Mouse (Mus musculus) G1E (cell line): Measurements from ENCODE around the gene Cdc73. TPM values are rescaled to one million over a fixed set of nuclear protein-coding genes. Genes with fewer than 3 reads are reported as not detected.
"Not testable (repeated sequence)": the region's sequence is repeated elsewhere in the genome, so short reads cannot be mapped to it uniquely, and the experiment has no call there.

Source experiments
- ATAC-seq: 2 replicates; pipeline ENCODE4 v1.8.0; 2016; ENCODE audit warnings: mild to moderate bottlenecking; ENCODE audit not compliant: insufficient number of reproducible peaks, poor library complexity, low FRiP score, severe bottlenecking; ENCODE audit errors: extremely low read depth
- DNase-seq: peaks from one replicate; pipeline ENCODE4 v3.0.0; 2012; ENCODE audit warnings: low spot score
- H3K27me3 ChIP-seq: 2 replicates; pipeline ENCODE4 v1.6.1; 2012; ENCODE audit warnings: mild to moderate bottlenecking, low read length, inconsistent platforms; ENCODE audit not compliant: insufficient read depth
- H3K36me3 ChIP-seq: replicated peaks from 2 replicates; pipeline ENCODE3; 2012; ENCODE audit warnings: mild to moderate bottlenecking, inconsistent platforms
- H3K4me1 ChIP-seq: 2 replicates; pipeline ENCODE4 v1.6.1; 2012; ENCODE audit warnings: low read depth, low read length, inconsistent platforms, mixed read lengths; ENCODE audit not compliant: insufficient read depth
- H3K4me3 ChIP-seq: 2 replicates; pipeline ENCODE4 v1.5.1; 2012; ENCODE audit warnings: low read depth, mild to moderate bottlenecking, inconsistent platforms, low read length, moderate library complexity, mixed read lengths
- H3K9me3 ChIP-seq: replicated peaks from 2 replicates; pipeline ENCODE4 v1.6.1; 2012; ENCODE audit warnings: inconsistent platforms
- CTCF ChIP-seq: IDR thresholded peaks from 2 replicates; pipeline ENCODE4 v1.5.1; 2012; ENCODE audit warnings: low read depth, low read length, inconsistent platforms, mixed read lengths
- GATA1 ChIP-seq: IDR thresholded peaks from 2 replicates; pipeline ENCODE4 v1.6.1; 2012; ENCODE audit warnings: borderline replicate concordance, low read length, inconsistent platforms, mixed read lengths
- GATA2 ChIP-seq: IDR thresholded peaks from 2 replicates; pipeline ENCODE4 v1.6.1; 2012; ENCODE audit warnings: low read depth, low read length, inconsistent platforms, borderline replicate concordance
- POLR2AphosphoS5 ChIP-seq: IDR thresholded peaks from 2 replicates; pipeline ENCODE4 v1.6.1; 2012; ENCODE audit warnings: low read depth, low read length, inconsistent platforms; ENCODE audit not compliant: insufficient replicate concordance
- TAL1 ChIP-seq: conservative IDR thresholded peaks from 2 replicates; pipeline ENCODE4 v1.6.1; 2012; ENCODE audit warnings: low read depth, low read length, inconsistent platforms, mixed read lengths
- polyA plus RNA-seq: library from polyadenylated mRNA; stranded (reverse); fragments of >175 nt; gene quantifications from 2 replicates; pipeline ENCODE4 v1.2.3, GENCODE M21; 2012
- total RNA-seq, 2 experiments: library from RNA; stranded (forward) in 1 of 2; stranded (reverse) in 1 of 2; fragments of 200-1000 nt in 1 of 2; fragments of >200 nt in 1 of 2; fragmentation: Nextera tagmentation in 1 of 2; gene quantifications; 2 replicates each; pipeline ENCODE4 v1.2.3; 2014 to 2017

The Cdc73 gene
- total and polyA plus RNA-seq, 3 experiments, result 13.0 to 288 (median 29.0) TPM

DNA sequence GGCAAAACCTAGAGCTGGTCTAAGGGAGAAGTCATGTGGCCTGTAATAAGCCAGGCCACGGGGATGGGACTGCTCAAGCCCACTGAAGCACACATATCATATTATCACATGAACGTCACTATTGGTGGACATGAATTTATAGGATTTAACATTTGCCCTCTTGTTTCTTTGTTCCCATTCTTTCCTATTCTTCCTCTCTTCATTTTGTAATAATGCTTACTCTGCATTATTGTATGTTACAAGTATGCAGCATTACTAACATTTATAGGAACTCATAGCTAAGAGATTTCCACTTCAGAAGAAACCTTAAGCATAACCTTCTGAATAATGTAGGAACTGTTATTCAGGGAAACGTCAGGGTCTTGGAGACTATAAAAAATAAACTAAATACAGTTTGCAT lies 17.8 kb downstream of the Cdc73 start:
- DNase-seq (no peak), ATAC-seq (no peak)
- H3K36me3 ChIP-seq, result peaks cover 77% of the 10 kb centered on the region

DNA sequence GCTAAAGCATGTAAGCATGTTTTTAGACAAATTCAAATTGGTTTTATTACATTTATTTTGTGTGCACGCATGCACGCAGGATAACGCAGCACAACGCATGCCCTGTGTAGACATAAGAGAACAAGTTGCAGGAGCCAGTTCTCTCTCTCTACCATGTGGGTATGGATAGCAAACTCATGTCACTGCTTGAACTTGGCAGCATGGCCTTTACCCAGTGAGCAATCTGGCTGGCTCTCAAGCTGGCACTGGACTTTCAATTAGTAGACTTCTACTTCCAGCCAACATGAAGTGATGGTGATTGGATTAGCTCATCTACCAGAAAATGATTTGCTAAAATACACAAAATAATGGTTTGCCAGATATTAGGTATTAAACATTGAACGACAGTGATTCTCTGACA lies 21.6 kb downstream of the Cdc73 start:
- Histone ChIP-seq H3K36me3 (peaks cover 75% of the 10 kb centered on the region), H3K9me3 (no peaks in the 10 kb centered on the region), H3K4me3 (no peak overlapping the region), H3K27me3 (no peaks in the 10 kb centered on the region), H3K4me1 (peaks cover 2% of the 10 kb centered on the region; the same call in 1 of the 2 replicates)
- TF ChIP-seq GATA1 (no peak), GATA2 (no peak), TAL1 (no peak), CTCF (no peak), POLR2AphosphoS5 (no peak)
- ATAC-seq, result no peak
- no peak for DNase-seq

More for the DNA sequence above, 17.8 kb downstream of the Cdc73 start:
- no peak for TF ChIP-seq CTCF
- TF ChIP-seq GATA2, result no peak
- TF ChIP-seq POLR2AphosphoS5, result no peak
- TF ChIP-seq TAL1, result no peak
- TF ChIP-seq GATA1, result no peak
- Histone ChIP-seq H3K4me3 (no peak overlapping the region), H3K9me3 (no peaks in the 10 kb centered on the region), H3K27me3 (no peaks in the 10 kb centered on the region), H3K4me1 (peaks cover 2% of the 10 kb centered on the region; the same call in 1 of the 2 replicates)

DNA sequence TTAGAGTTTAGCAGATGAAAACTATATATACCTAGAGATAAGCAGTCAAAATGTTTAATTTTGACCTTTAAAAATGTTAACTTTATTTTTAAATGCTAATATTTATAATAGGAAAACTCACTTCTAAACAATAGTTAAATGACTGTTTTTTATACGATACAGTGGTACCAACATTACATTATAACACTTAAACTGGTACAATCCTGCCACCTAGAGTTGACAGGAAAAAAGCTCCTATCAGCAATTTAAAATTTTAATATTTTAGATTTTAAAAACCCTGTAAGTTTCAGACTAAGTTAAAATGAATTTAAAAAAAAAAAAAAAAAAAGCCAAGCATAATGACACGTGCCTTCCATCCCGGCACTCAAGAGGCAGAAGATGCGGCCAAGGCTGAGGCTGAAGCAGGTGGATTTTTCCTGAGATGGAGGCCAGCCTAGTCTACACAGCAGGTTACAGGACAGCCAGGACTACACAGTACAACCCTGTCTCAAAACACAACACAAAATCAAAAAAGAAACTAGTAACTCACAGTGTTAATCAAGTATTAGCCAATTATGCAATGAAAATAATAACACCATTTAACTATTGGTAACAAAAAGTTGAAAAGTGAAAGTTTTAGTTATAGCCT lies 26.8 kb downstream of the Cdc73 start:
- no peak for DNase-seq
- no peak for ATAC-seq
- H3K4me3 ChIP-seq, result no peak overlapping the region
- H3K27me3 ChIP-seq, result no peaks in the 10 kb centered on the region
- TF ChIP-seq GATA1 (no peak), POLR2AphosphoS5 (no peak), TAL1 (no peak), CTCF (no peak)
- peaks cover 10% of the 10 kb centered on the region for H3K4me1 ChIP-seq
- H3K36me3 ChIP-seq, result peaks cover 79% of the 10 kb centered on the region
- no peaks in the 10 kb centered on the region for H3K9me3 ChIP-seq

DNA sequence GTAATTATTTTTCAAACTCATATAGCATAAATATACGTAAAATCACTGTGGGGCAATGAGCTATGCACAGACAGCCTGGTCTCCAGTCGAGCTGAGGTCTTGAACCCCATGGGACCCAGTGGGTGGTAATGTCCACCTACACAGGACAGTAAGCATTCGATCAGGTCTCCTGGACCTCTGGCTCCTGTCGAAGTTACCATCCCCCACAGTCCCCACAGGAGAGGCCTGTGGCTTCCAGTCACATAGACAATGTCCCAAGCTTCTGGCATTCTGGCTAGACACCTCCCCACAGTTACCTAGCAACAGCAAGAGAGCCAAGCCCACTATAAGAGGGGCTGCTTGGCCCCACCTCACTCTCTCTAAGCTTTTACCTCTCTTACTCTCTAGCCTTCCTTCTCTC lies 37.9 kb downstream of the Cdc73 start:
- H3K36me3 ChIP-seq, result peaks cover 77% of the 10 kb centered on the region
- not testable (repeated sequence) for H3K4me3 ChIP-seq, DNase-seq, H3K27me3 ChIP-seq, H3K9me3 ChIP-seq, ATAC-seq
- peaks cover 19% of the 10 kb centered on the region for H3K4me1 ChIP-seq

DNA sequence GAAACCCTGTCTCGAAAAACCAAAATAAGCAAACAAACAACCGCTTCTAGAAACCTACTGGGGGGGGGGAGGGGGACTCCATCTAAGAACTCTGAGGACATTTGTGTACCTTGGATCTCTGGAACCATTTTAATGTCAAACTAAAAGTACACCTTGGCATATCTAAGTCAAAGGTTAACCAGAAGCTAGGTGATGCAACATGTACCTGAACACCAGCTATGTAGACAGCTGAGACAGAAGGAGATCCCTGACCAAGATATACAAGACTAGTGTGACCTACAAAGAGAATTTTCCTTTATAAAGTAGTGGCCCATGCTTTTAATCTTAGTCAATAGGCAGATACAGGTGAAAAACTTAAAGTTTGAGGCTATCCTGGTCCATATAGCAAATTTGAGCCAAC lies 39.5 kb downstream of the Cdc73 start:
- H3K36me3 ChIP-seq, result peaks cover 66% of the 10 kb centered on the region
- ATAC-seq (no peak), DNase-seq (no peak)
- TF ChIP-seq GATA1 (no peak), TAL1 (no peak), POLR2AphosphoS5 (no peak), GATA2 (no peak), CTCF (no peak)
- H3K9me3 ChIP-seq, result no peaks in the 10 kb centered on the region; the same call in 1 of the 2 replicates
- no peaks in the 10 kb centered on the region for H3K27me3 ChIP-seq
- peaks cover 18% of the 10 kb centered on the region for H3K4me1 ChIP-seq
- no peak overlapping the region for H3K4me3 ChIP-seq

DNA sequence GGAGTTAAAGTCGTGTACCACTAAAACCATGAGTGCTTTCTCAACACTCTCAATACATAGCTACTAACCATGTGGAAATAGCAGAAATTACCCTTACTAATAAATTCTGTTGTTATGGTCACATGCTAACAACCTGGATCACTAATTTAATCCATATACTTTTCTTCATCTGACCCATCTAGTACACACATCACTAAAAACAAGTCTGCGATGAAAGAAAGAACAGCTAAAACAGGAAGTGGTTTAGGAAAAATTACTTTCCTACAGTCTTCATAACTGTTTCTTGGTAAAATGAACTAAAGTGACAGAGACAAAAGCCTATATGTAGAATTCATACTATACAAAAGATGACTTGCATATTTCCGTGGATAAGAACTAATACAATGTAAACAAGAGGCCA lies 49.0 kb downstream of the Cdc73 start:
- ATAC-seq (peak; percentile 43), DNase-seq (no peak)
- H3K9me3 ChIP-seq, result no peaks in the 10 kb centered on the region
- peaks cover 44% of the 10 kb centered on the region for H3K36me3 ChIP-seq
- H3K27me3 ChIP-seq, result no peaks in the 10 kb centered on the region
- H3K4me1 ChIP-seq, result peaks cover 16% of the 10 kb centered on the region
- no peak for TF ChIP-seq GATA1
- TF ChIP-seq POLR2AphosphoS5, result no peak
- TF ChIP-seq TAL1, result no peak
- no peak for TF ChIP-seq CTCF
- TF ChIP-seq GATA2, result no peak
- H3K4me3 ChIP-seq, result no peak overlapping the region

DNA sequence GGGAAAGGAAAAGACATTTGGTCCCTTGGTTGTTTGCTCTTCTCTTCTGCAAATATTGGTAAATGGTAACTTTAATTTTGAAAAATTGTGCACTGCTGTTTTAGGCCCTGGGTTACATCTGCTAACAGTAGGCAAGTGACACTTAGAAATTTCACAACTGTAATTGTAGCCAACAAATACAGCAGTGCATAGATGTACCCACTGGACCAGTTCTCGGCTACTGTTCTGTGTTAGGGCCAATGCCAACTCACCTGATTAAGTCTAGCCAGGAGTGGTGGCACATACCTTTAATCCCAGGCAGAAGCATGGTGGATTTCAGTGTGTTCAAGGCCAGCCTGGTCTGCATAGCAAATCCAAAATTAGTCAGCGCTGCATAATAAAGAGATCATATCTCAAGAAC lies 52.4 kb downstream of the Cdc73 start:
- Histone ChIP-seq H3K9me3 (no peaks in the 10 kb centered on the region), H3K4me1 (peaks cover 15% of the 10 kb centered on the region), H3K27me3 (no peaks in the 10 kb centered on the region), H3K4me3 (no peak overlapping the region), H3K36me3 (peaks cover 54% of the 10 kb centered on the region)
- TF ChIP-seq POLR2AphosphoS5, result no peak
- no peak for TF ChIP-seq CTCF
- TF ChIP-seq GATA2, result no peak
- no peak for TF ChIP-seq GATA1
- no peak for TF ChIP-seq TAL1
- ATAC-seq (no peak), DNase-seq (no peak)
